Mouse (Mus musculus) lung, postnatal 0 days (tissue): ENCODE results near the gene Gpc5.

Experiments used
- CTCF ChIP-seq: IDR thresholded peaks from 2 replicates; pipeline ENCODE4 v1.5.1; 2016; ENCODE audit warnings: antibody characterized with exemption, mild to moderate bottlenecking
- EP300 ChIP-seq: IDR thresholded peaks from 2 replicates; pipeline ENCODE4 v1.6.1; 2016; ENCODE audit warnings: antibody characterized with exemption, mild to moderate bottlenecking, control low read depth

DNA sequence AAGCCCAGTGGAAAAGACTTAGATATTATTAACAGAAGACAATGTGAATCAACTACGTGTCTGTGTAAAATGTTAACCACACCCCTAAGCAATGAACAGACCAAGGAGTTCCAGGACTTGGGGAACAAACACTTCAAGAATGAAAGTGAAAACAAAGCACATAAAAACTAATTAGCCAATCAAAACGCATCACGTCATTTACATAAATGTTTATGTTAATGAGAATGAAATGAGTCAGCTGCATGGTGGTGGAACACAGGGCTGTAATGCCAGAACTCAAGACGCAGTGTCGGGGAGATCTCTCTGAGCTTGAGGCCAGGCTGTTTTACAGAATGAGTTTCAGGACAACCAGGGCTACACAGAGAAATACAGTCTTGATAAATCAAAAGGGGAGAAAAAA is 136.1 kb downstream of the Gpc5 start:
- TF ChIP-seq CTCF (no peak), EP300 (no peak)
